Mouse (Mus musculus) neural tube, embryonic 13.5 days (tissue): ENCODE data around the gene Olfr809. TPM values are rescaled to one million over a fixed set of nuclear protein-coding genes. Genes with fewer than 3 reads are reported as not detected.

Experiments used
- ATAC-seq: fragments of 200-750 bp; cut with Nextera tagmentation; 2 replicates; pipeline ENCODE4 v1.8.0; 2017; ENCODE audit warnings: low read depth, mild to moderate bottlenecking, moderate TSS enrichment, moderate library complexity
- H3K27ac ChIP-seq: fragments of 300-500 bp; sonication (generic); replicated peaks from 2 replicates; pipeline ENCODE4 v1.5.1; 2015; ENCODE audit warnings: moderate library complexity, mild to moderate bottlenecking, inconsistent platforms
- H3K27me3 ChIP-seq: fragments of 300-500 bp; sonication (generic); 2 replicates; pipeline ENCODE4 v1.6.1; 2015; ENCODE audit warnings: mild to moderate bottlenecking, inconsistent platforms
- H3K36me3 ChIP-seq: fragments of 300-500 bp; sonication (generic); 2 replicates; pipeline ENCODE4 v1.6.1; 2015; ENCODE audit warnings: mild to moderate bottlenecking, inconsistent platforms
- H3K4me1 ChIP-seq: fragments of 300-500 bp; sonication (generic); replicated peaks from 2 replicates; pipeline ENCODE4 v1.6.1; 2015; ENCODE audit warnings: inconsistent platforms
- H3K4me2 ChIP-seq: fragments of 300-500 bp; sonication (generic); 2 replicates; pipeline ENCODE4 v1.6.1; 2015; ENCODE audit warnings: inconsistent platforms, mild to moderate bottlenecking, moderate library complexity
- H3K4me3 ChIP-seq: fragments of 300-500 bp; sonication (generic); 2 replicates; pipeline ENCODE4 v1.5.1; 2015; ENCODE audit warnings: mild to moderate bottlenecking, inconsistent platforms
- H3K9ac ChIP-seq: fragments of 300-500 bp; sonication (generic); 2 replicates; pipeline ENCODE4 v1.6.1; 2015; ENCODE audit warnings: moderate library complexity, mild to moderate bottlenecking, inconsistent platforms
- H3K9me3 ChIP-seq: fragments of 300-500 bp; sonication (generic); 2 replicates; pipeline ENCODE4 v1.6.1; 2016; ENCODE audit warnings: inconsistent platforms
- WGBS: fragments of 180-500 bp; shearing (Covaris S2); methylation state at CpG from one replicate; pipeline ENCODE4 v1.1.7; 2015; 5-methylcytosine and 5-hydroxymethylcytosine counted together
- microRNA-seq: library from miRNA; unstranded; fragments of <30 nt; microRNA quantifications from one replicate; pipeline ENCODE4, GENCODE M21; 2016
- polyA plus RNA-seq: library from polyadenylated mRNA; unstranded; fragments of >200 nt; fragmentation: Nextera tagmentation; extraction: Ambion mirVana; gene quantifications from 2 replicates; pipeline ENCODE4 v1.2.1, GENCODE M21; 2015

Olfr809 gene
- not detected in 2 replicates for polyA plus RNA-seq

GRCm38 (mm10) chr10:129774338-129774737 is at the start of gene Olfr809:
TSS of gene Olfr809 (plus strand) at chr10:129774638.
- Histone ChIP-seq H3K27ac (no peak within 1 kb of the TSS), H3K4me3 (no peak within 1 kb of the TSS), H3K36me3 (no peaks in the 10 kb centered on the region), H3K9me3 (no peaks in the 10 kb centered on the region), H3K4me1 (no peaks in the 10 kb centered on the region), H3K9ac (no peak within 1 kb of the TSS), H3K27me3 (no peaks in the 10 kb centered on the region), H3K4me2 (no peak within 1 kb of the TSS)
- ATAC-seq, result no peak

DNA sequence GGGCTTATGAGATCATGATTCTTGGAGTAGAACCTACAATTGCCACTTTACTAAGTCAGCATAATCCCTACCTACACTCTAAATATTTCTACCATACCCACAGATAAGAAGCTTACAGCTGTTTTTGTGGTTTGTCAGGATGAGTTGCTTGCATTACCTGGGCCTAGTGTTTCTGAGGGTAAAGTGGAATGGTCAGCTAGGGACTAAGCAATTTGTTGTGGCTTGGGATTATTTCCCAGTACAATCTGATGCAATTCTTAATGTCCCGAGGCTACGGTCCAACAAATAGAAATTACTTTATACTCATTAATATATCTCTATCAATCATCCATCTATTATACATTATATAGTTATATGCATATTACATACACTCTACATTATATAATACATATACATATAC is 45.2 kb upstream of the Olfr809 start, which contains the start of gene Olfr805:
Gene Olfr805 (minus strand): TSS at position 101 of the 400 bp plus-strand sequence.
- Histone ChIP-seq H3K9ac (no peak within 1 kb of the TSS), H3K4me2 (no peak within 1 kb of the TSS), H3K4me1 (no peaks in the 10 kb centered on the region), H3K27ac (no peak within 1 kb of the TSS), H3K27me3 (no peaks in the 10 kb centered on the region), H3K9me3 (no peaks in the 10 kb centered on the region), H3K4me3 (no peak within 1 kb of the TSS), H3K36me3 (no peaks in the 10 kb centered on the region)
- no peak for ATAC-seq
- 87% methylated on average over 2 of the region's 2 CpGs for WGBS

DNA sequence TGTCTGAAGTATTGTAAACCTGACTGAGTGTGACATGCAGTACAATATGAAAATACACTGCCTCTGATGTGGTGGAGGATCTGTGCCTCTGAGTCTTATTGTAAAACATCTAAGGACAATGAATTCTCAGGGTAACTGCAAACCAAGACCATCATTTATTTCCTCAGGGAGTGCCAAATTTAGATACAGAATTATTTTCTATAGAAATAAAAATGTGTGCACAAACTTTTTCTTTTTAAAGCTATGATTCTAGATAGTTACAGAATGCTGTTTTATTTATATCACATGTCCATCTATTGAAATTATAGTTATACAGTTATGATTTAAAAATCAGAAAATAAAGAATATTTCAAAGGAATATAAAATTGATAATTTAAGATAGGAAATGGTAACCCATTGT is 32.6 kb upstream of the Olfr809 start, which contains the start of gene Olfr806:
Gene Olfr806 (minus strand): TSS at position 101 of the 400 bp plus-strand sequence.
- no peak within 1 kb of the TSS for H3K4me2 ChIP-seq
- H3K27ac ChIP-seq, result no peak within 1 kb of the TSS
- H3K4me3 ChIP-seq, result no peak within 1 kb of the TSS
- H3K9ac ChIP-seq, result no peak within 1 kb of the TSS
- ATAC-seq, result no peak
- H3K36me3 ChIP-seq, result no peaks in the 10 kb centered on the region
- no peaks in the 10 kb centered on the region for H3K27me3 ChIP-seq
- H3K4me1 ChIP-seq, result no peaks in the 10 kb centered on the region
- no peaks in the 10 kb centered on the region for H3K9me3 ChIP-seq

DNA sequence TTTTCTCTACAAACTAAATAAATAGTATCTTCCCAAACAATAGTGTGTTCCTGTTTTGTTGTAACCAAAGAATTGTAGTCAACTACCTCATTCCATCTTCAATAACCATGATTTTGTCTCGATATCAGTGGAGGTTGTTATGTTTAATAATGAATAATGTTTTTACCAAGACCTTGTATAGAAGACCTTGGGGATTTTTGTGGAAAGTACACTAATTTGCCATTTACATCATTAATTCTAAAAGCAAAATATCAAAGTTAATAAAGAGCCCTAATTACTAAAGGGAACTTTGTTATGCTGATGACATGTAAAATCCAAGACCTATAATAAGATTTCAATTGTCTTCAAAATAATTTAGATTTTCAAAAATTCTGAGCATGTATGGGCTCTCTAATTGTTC is 16.7 kb upstream of the Olfr809 start, which contains the start of gene Olfr807:
Gene Olfr807 (minus strand): TSS at position 101 of the 400 bp plus-strand sequence.
- Histone ChIP-seq H3K4me2 (no peak within 1 kb of the TSS), H3K9ac (no peak within 1 kb of the TSS), H3K27ac (no peak within 1 kb of the TSS), H3K4me1 (no peaks in the 10 kb centered on the region), H3K9me3 (no peaks in the 10 kb centered on the region), H3K4me3 (no peak within 1 kb of the TSS), H3K27me3 (no peaks in the 10 kb centered on the region), H3K36me3 (no peaks in the 10 kb centered on the region)
- no peak for ATAC-seq
- WGBS, result 86% methylated on average over 1 of the region's 1 CpGs

DNA sequence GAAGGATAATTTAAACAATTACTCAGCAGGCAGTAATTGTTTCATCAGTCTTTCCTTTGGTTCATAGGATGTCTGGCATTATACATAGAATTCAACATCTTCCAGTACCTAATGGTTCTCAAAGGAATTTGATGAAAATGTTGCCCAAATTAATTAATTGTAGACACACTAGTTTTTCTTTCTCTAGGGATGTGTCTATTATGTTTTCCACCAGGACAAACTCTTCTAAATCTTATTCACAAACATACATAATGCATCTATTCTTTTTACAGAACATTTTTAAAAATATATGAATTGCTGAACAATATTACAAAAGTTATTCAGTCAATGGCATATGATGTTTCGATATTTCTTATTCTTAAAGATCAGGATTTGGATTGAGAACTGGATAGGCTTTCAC is 9.3 kb upstream of the Olfr809 start, which contains the start of gene Olfr808:
Gene Olfr808 (plus strand): TSS at position 301 of the 400 bp plus-strand sequence.
- no peak within 1 kb of the TSS for H3K4me3 ChIP-seq
- H3K36me3 ChIP-seq, result no peaks in the 10 kb centered on the region
- no peak within 1 kb of the TSS for H3K27ac ChIP-seq
- no peaks in the 10 kb centered on the region for H3K4me1 ChIP-seq
- H3K9me3 ChIP-seq, result no peaks in the 10 kb centered on the region
- H3K4me2 ChIP-seq, result no peak within 1 kb of the TSS
- 94% methylated on average over 1 of the region's 1 CpGs for WGBS
- H3K27me3 ChIP-seq, result no peaks in the 10 kb centered on the region
- H3K9ac ChIP-seq, result no peak within 1 kb of the TSS
- no peak for ATAC-seq

- Histone ChIP-seq H3K4me2 (no peak overlapping the region), H3K4me1 (no peaks in the 10 kb centered on the region), H3K36me3 (no peaks in the 10 kb centered on the region), H3K9me3 (no peaks in the 10 kb centered on the region), H3K9ac (no peak overlapping the region), H3K27me3 (no peaks in the 10 kb centered on the region), H3K4me3 (no peak overlapping the region), H3K27ac (no peak overlapping the region)
- no peak for ATAC-seq
Measured at GRCm38 (mm10) chr10:129778123-129778522, 3.7 kb downstream of the Olfr809 start.

- Histone ChIP-seq H3K9me3 (no peaks in the 10 kb centered on the region), H3K27ac (no peak within 1 kb of the TSS), H3K9ac (no peak within 1 kb of the TSS), H3K4me3 (no peak within 1 kb of the TSS), H3K4me1 (no peaks in the 10 kb centered on the region), H3K36me3 (no peaks in the 10 kb centered on the region), H3K4me2 (no peak within 1 kb of the TSS), H3K27me3 (no peaks in the 10 kb centered on the region)
- ATAC-seq, result no peak
Measured at GRCm38 (mm10) chr10:129794817-129795216, 20.4 kb downstream of the Olfr809 start, which contains the start of gene Olfr810. TSS of gene Olfr810 (minus strand) at chr10:129794917.

DNA sequence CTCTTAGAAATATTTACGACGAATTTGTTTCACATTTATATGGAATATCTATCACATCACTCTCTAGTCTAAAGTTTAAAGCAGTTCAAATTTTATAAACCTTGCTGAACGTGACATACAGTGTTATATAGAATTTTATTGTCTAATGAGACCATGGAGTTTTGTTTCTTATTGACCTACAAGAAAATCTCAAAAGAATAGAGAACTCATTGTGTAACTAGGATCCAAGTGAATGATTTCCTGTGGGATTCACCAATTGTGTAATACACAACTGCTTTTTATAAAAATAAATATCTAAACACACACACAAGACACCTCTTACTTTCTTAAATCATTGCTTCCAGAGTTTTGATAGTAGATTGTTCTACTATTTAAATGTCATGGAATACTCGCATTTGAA is 29.9 kb downstream of the Olfr809 start, which contains the start of gene Olfr811:
Gene Olfr811 (minus strand): TSS at position 101 of the 400 bp plus-strand sequence.
- no peak within 1 kb of the TSS for H3K4me3 ChIP-seq
- no peaks in the 10 kb centered on the region for H3K4me1 ChIP-seq
- no peaks in the 10 kb centered on the region for H3K27me3 ChIP-seq
- no peaks in the 10 kb centered on the region for H3K36me3 ChIP-seq
- H3K9ac ChIP-seq, result no peak within 1 kb of the TSS
- no peaks in the 10 kb centered on the region for H3K9me3 ChIP-seq
- WGBS, result 90% methylated on average over 4 of the region's 4 CpGs
- H3K4me2 ChIP-seq, result no peak within 1 kb of the TSS
- H3K27ac ChIP-seq, result no peak within 1 kb of the TSS
- no peak for ATAC-seq

Small RNA genes within 50 kb of the gene (microRNA-seq; reads per million reads assigned to microRNA genes)
- not detected for gene Gm24485

Other genes starting within 250 kb of the Olfr809 start
- not detected in 2 replicates for gene Olfr792, start 235.5 kb upstream of the Olfr809 start, polyA plus RNA-seq
- gene Olfr794, start 207.0 kb upstream of the Olfr809 start, polyA plus RNA-seq, result not detected in 2 replicates
- not detected in 2 replicates for gene Olfr796, start 162.1 kb upstream of the Olfr809 start, polyA plus RNA-seq
- gene Olfr798, start 146.7 kb upstream of the Olfr809 start, polyA plus RNA-seq, result not detected in 2 replicates
- not detected in 2 replicates for gene Olfr799, start 137.2 kb upstream of the Olfr809 start, polyA plus RNA-seq
- gene Olfr800, start 116.9 kb upstream of the Olfr809 start, polyA plus RNA-seq, result not detected in 2 replicates
- gene Olfr801, start 100.8 kb upstream of the Olfr809 start, polyA plus RNA-seq, result not detected in 2 replicates
- gene Olfr802, start 86.5 kb upstream of the Olfr809 start, polyA plus RNA-seq, result 0.03 TPM in 1 of 2 replicates, not detected in the other
- not detected in 2 replicates for gene Olfr803, start 80.4 kb upstream of the Olfr809 start, polyA plus RNA-seq
- not detected in 2 replicates for gene Olfr804, start 71.4 kb upstream of the Olfr809 start, polyA plus RNA-seq
- not detected in 2 replicates for gene Olfr805, start 45.3 kb upstream of the Olfr809 start, polyA plus RNA-seq
- not detected in 2 replicates for gene Olfr806, start 32.7 kb upstream of the Olfr809 start, polyA plus RNA-seq
- gene Olfr807, start 16.8 kb upstream of the Olfr809 start, polyA plus RNA-seq, result not detected in 2 replicates
- not detected in 2 replicates for gene Olfr808, start 9.2 kb upstream of the Olfr809 start, polyA plus RNA-seq
- not detected in 2 replicates for gene Olfr810, start 20.3 kb downstream of the Olfr809 start, polyA plus RNA-seq
- gene Olfr811, start 29.8 kb downstream of the Olfr809 start, polyA plus RNA-seq, result not detected in 2 replicates
- not detected in 2 replicates for gene Olfr812, start 71.5 kb downstream of the Olfr809 start, polyA plus RNA-seq
- gene Olfr813, start 80.7 kb downstream of the Olfr809 start, polyA plus RNA-seq, result not detected in 2 replicates
- not detected in 2 replicates for gene Olfr814, start 105.2 kb downstream of the Olfr809 start, polyA plus RNA-seq
- not detected in 2 replicates for gene Olfr815, start 131.2 kb downstream of the Olfr809 start, polyA plus RNA-seq
- gene Olfr816, start 141.0 kb downstream of the Olfr809 start, polyA plus RNA-seq, result not detected in 2 replicates
- gene Olfr818, start 174.5 kb downstream of the Olfr809 start, polyA plus RNA-seq, result not detected in 2 replicates
- gene Olfr819, start 192.6 kb downstream of the Olfr809 start, polyA plus RNA-seq, result not detected in 2 replicates
- gene Olfr247, start 201.5 kb downstream of the Olfr809 start, polyA plus RNA-seq, result not detected in 2 replicates
- gene Gm10310, start 210.4 kb downstream of the Olfr809 start, polyA plus RNA-seq, result not detected in 2 replicates
- not detected in 2 replicates for gene Olfr820, start 238.0 kb downstream of the Olfr809 start, polyA plus RNA-seq